Comparison of ENCODE assay signal across 1 mouse cellular context in genomic region chr11:86717306-86718065, GRCm38 (mm10).
TF ChIP-seq lines count a peak whose summit lies in the region.

No protein-coding gene starts in this region.

TF ChIP-seq in CH12.LX, 34 proteins besides CTCF, POLR2A, EP300 and RAD21:
- TF ChIP-seq MYC (IDR thresholded peaks at IDR 0.05; ENCODE audit: low read depth, low read length): no peak; the same call in 1 of the 2 replicates
- TF ChIP-seq IRF4 (IDR thresholded peaks at IDR 0.05; ENCODE audit: low read depth, low read length): peak; percentile 58; the same call in 1 of the 2 replicates
- TF ChIP-seq ETS1 (conservative IDR thresholded peaks at IDR 0.05; ENCODE audit: low read depth, low read length): peak; percentile 48; the same call in 1 of the 2 replicates
- peak; percentile 95 for TF ChIP-seq ZNF384 (IDR thresholded peaks at IDR 0.05; ENCODE audit: low read depth, low read length)
- no peak for TF ChIP-seq RCOR1 (conservative IDR thresholded peaks at IDR 0.05; ENCODE audit: low read depth, low read length)
- TF ChIP-seq JUND (conservative IDR thresholded peaks at IDR 0.05; ENCODE audit: low read depth, low read length): peak; percentile 65; the same call in 1 of the 2 replicates
- 0 out of 2 replicates have a peak, but pooled peaks have one; percentile 9 for TF ChIP-seq TCF12 (IDR thresholded peaks at IDR 0.05; ENCODE audit: low read depth, low read length)
- peak; percentile 26; the same call in 1 of the 2 replicates for TF ChIP-seq CHD1 (IDR thresholded peaks at IDR 0.05; ENCODE audit: low read depth, low read length)
